Mouse (Mus musculus): Measurements from ENCODE around the gene Yif1b. TPM values are rescaled to one million over a fixed set of nuclear protein-coding genes. Genes with fewer than 3 reads are reported as not detected.
"Not testable (repeated sequence)": the region's sequence is repeated elsewhere in the genome, so short reads cannot be mapped to it uniquely, and the experiment has no call there.

The Yif1b gene
- polyA plus RNA-seq, 2 experiments = 24.4 to 44.5 TPM

GRCm38 (mm10) chr7:29211415-29212198 is 26.5 kb upstream of the Yif1b start:
- TF ChIP-seq CTCF (IDR thresholded peaks at IDR 0.05; ENCODE audit: low read depth) = no peak
- no peak for TF ChIP-seq EP300 (IDR thresholded peaks at IDR 0.05; ENCODE audit: low read depth)
- ATAC-seq (ENCODE audit: insufficient read depth) = peak; percentile 80

GRCm38 (mm10) chr7:29212199-29212765 is 25.8 kb upstream of the Yif1b start:
- ATAC-seq (ENCODE audit: insufficient read depth) = no peak
- DNase-seq (ENCODE audit: low read depth in 3 of 3, low spot score in 3 of 3) = peak; percentile 15 to 44 (median 37)
- 17% methylated on average over 26 of the region's 26 CpGs for WGBS (ENCODE audit: insufficient replicate concordance)
- Histone ChIP-seq H3K4me2 (ENCODE audit: low read depth) (peak overlapping the region; percentile 58), H3K9ac (replicated peaks) (no peak overlapping the region), H3K4me3 (ENCODE audit: insufficient read depth in 1 of 2, low read depth in 2 of 2, low read length in 2 of 2) (peak overlapping the region in 1 of 2 experiments; percentile 45; a peak in 1 of 4 replicates), H3K27me3 (ENCODE audit: control insufficient read depth, insufficient read depth, low read length) (no peaks in the 10 kb centered on the region), H3K36me3 (replicated peaks; ENCODE audit: control insufficient read depth, insufficient read depth, low read depth) (no peaks in the 10 kb centered on the region), H3K4me1 (replicated peaks; ENCODE audit: control insufficient read depth in 2 of 2, insufficient read depth in 2 of 2, low read length in 1 of 2) (peaks cover 0 to 11% of the 10 kb centered on the region in 2 experiments; a peak in 2 of 4 replicates), H3K9me3 (ENCODE audit: control insufficient read depth, low read length) (no peaks in the 10 kb centered on the region), H3K27ac (no peak overlapping the region)
- TF ChIP-seq CTCF (IDR thresholded peaks at IDR 0.05; ENCODE audit: low read depth) (no peak), EP300 (IDR thresholded peaks at IDR 0.05; ENCODE audit: low read depth) (no peak)

More at GRCm38 (mm10) chr7:29211415-29212198, 26.5 kb upstream of the Yif1b start:
- Histone ChIP-seq H3K4me3 (ENCODE audit: insufficient read depth in 1 of 2, low read depth in 2 of 2, low read length in 2 of 2) (peak overlapping the region; percentile 38 to 45), H3K27me3 (ENCODE audit: control insufficient read depth, insufficient read depth, low read length) (no peaks in the 10 kb centered on the region), H3K27ac (no peak overlapping the region; the same call in 1 of the 2 replicates), H3K36me3 (replicated peaks; ENCODE audit: control insufficient read depth, insufficient read depth, low read depth) (no peaks in the 10 kb centered on the region), H3K4me1 (replicated peaks; ENCODE audit: control insufficient read depth in 2 of 2, insufficient read depth in 2 of 2, low read length in 1 of 2) (peaks cover 0 to 11% of the 10 kb centered on the region in 2 experiments; a peak in 2 of 4 replicates), H3K9me3 (ENCODE audit: control insufficient read depth, low read length) (no peaks in the 10 kb centered on the region), H3K9ac (replicated peaks) (no peak overlapping the region), H3K4me2 (ENCODE audit: low read depth) (peak overlapping the region; percentile 58)
- WGBS (ENCODE audit: insufficient replicate concordance) = 3% methylated on average over 34 of the region's 34 CpGs
- DNase-seq (ENCODE audit: low read depth in 3 of 3, low spot score in 3 of 3) = peak; percentile 60 to 76 (median 61)

GRCm38 (mm10) chr7:29212775-29213560 is 25.2 kb upstream of the Yif1b start:
- ATAC-seq (ENCODE audit: insufficient read depth); H3K27me3 ChIP-seq (ENCODE audit: control insufficient read depth, insufficient read depth, low read length); H3K27ac ChIP-seq; H3K36me3 ChIP-seq (replicated peaks; ENCODE audit: control insufficient read depth, insufficient read depth, low read depth); H3K9ac ChIP-seq (replicated peaks); H3K4me3 ChIP-seq (ENCODE audit: insufficient read depth in 1 of 2, low read depth in 2 of 2, low read length in 2 of 2); H3K4me2 ChIP-seq (ENCODE audit: low read depth); H3K9me3 ChIP-seq (ENCODE audit: control insufficient read depth, low read length); DNase-seq (ENCODE audit: low read depth in 3 of 3, low spot score in 3 of 3): not testable (repeated sequence)
- WGBS (ENCODE audit: insufficient replicate concordance) = 36% methylated on average over 40 of the region's 40 CpGs
- H3K4me1 ChIP-seq (replicated peaks; ENCODE audit: control insufficient read depth in 2 of 2, insufficient read depth in 2 of 2, low read length in 1 of 2) = peaks cover 0 to 11% of the 10 kb centered on the region in 2 experiments; a peak in 2 of 4 replicates

GRCm38 (mm10) chr7:29213675-29214082 is 24.4 kb upstream of the Yif1b start, which contains the start of gene Catsperg1:
Gene Catsperg1 (minus strand): TSS chr7:29214035.
- no peaks in the 10 kb centered on the region for H3K36me3 ChIP-seq (replicated peaks; ENCODE audit: control insufficient read depth, insufficient read depth, low read depth)
- peaks cover 0 to 11% of the 10 kb centered on the region in 2 experiments; a peak in 2 of 4 replicates for H3K4me1 ChIP-seq (replicated peaks; ENCODE audit: control insufficient read depth in 2 of 2, insufficient read depth in 2 of 2, low read length in 1 of 2)
- TF ChIP-seq CTCF (IDR thresholded peaks at IDR 0.05; ENCODE audit: low read depth) (no peak), EP300 (IDR thresholded peaks at IDR 0.05; ENCODE audit: low read depth) (no peak)
- H3K27me3 ChIP-seq (ENCODE audit: control insufficient read depth, insufficient read depth, low read length) = no peaks in the 10 kb centered on the region
- H3K27ac ChIP-seq = no peak within 1 kb of the TSS
- H3K4me3 ChIP-seq (ENCODE audit: insufficient read depth in 1 of 2, low read depth in 2 of 2, low read length in 2 of 2) = no peak within 1 kb of the TSS
- no peak within 1 kb of the TSS for H3K4me2 ChIP-seq (ENCODE audit: low read depth)
- no peak for ATAC-seq (ENCODE audit: insufficient read depth)
- no peak for DNase-seq (ENCODE audit: low read depth in 3 of 3, low spot score in 3 of 3)
- H3K9ac ChIP-seq (replicated peaks) = no peak within 1 kb of the TSS
- 23% methylated on average over 20 of the region's 20 CpGs for WGBS (ENCODE audit: insufficient replicate concordance)
- no peaks in the 10 kb centered on the region for H3K9me3 ChIP-seq (ENCODE audit: control insufficient read depth, low read length)

Measured in liver, embryonic 14.5 days (tissue).